Mouse (Mus musculus): ENCODE results near the gene 2610301B20Rik.
A peak's percentile ranks its signal among the peaks of the same experiment; 100 is the strongest.

The 2610301B20Rik gene

GRCm38 (mm10) chr4:10936766-10937165 lies 62.5 kb downstream of the 2610301B20Rik start:
- no peaks in the 10 kb centered on the region for H3K9me3 ChIP-seq (ENCODE audit: low read length)
- no peak for TF ChIP-seq NANOG (IDR thresholded peaks at IDR 0.05; ENCODE audit: borderline replicate concordance, low read length)
- TF ChIP-seq POU5F1 (IDR thresholded peaks at IDR 0.05; ENCODE audit: borderline replicate concordance, low read length) = no peak
- no peak for TF ChIP-seq CTCF (conservative IDR thresholded peaks at IDR 0.05; ENCODE audit: low read length)
- peak overlapping the region; percentile 45; the same call in 1 of the 2 replicates for H3K4me3 ChIP-seq (replicated peaks; ENCODE audit: low read length)
- H3K27me3 ChIP-seq (ENCODE audit: insufficient read depth, low read length) = no peaks in the 10 kb centered on the region
- peaks cover 65% of the 10 kb centered on the region for H3K4me1 ChIP-seq (replicated peaks; ENCODE audit: low read depth, low read length)
- H3K36me3 ChIP-seq (ENCODE audit: insufficient read depth, low read length) = no peaks in the 10 kb centered on the region
